ENCODE assay signal across 8 mouse cellular contexts in the genomic region with DNA sequence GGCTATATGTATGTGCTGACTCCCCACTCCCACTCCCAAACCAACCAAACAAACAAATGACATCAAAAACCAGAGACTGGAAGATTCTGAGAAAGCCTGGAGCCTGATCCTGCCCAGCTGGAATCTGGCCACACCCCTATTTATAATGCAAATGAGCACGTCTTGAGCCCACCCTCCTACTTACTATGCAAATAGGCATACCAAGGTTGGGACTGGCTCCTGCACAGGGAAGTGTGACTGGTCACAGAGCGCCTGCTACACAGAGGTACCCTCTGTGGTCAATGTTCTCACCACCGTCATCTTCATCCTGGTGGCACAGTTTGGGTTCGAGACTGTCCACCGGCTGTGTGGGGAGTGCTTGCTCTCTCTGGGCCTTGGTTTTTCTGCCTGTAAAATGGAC.
DNase-seq lines count a peak whose midpoint lies in the region; ATAC-seq and TF ChIP-seq lines count a peak whose summit lies in the region.

No protein-coding gene starts in this region.

- no peaks in the 10 kb centered on the region for H3K9me3 ChIP-seq in midbrain, embryonic 12.5 days
- no peaks in the 10 kb centered on the region for H3K9me3 ChIP-seq in midbrain, postnatal 0 days (ENCODE audit: low read length)
- H3K9me3 ChIP-seq in embryonic facial prominence, embryonic 12.5 days = no peaks in the 10 kb centered on the region
- no peaks in the 10 kb centered on the region for H3K9me3 ChIP-seq in neural tube, embryonic 14.5 days (ENCODE audit: control insufficient read depth, low read length)

- intact Hi-C loops in left cerebral cortex, postnatal 25 days (cut with DNase I) = no loop called here

- ATAC-seq in midbrain, embryonic 12.5 days (ENCODE audit: low FRiP score, low read depth) = peak; percentile 51; the same call in 1 of the 2 replicates
- ATAC-seq in midbrain, postnatal 0 days (ENCODE audit: low FRiP score) = no peak
- ATAC-seq in embryonic facial prominence, embryonic 12.5 days (ENCODE audit: insufficient number of reproducible peaks, insufficient read depth, low FRiP score, low TSS enrichment) = no peak
- ATAC-seq in neural tube, embryonic 14.5 days (ENCODE audit: low read depth) = peak; percentile 42; the same call in 1 of the 2 replicates

- no peak overlapping the region for H3K4me2 ChIP-seq in midbrain, embryonic 12.5 days (replicated peaks)
- H3K4me2 ChIP-seq in midbrain, postnatal 0 days (ENCODE audit: low read depth, low read length, poor library complexity, severe bottlenecking) = no peak overlapping the region
- H3K4me2 ChIP-seq in embryonic facial prominence, embryonic 12.5 days (replicated peaks) = no peak overlapping the region
- H3K4me2 ChIP-seq in neural tube, embryonic 14.5 days (ENCODE audit: low read depth, low read length) = no peak overlapping the region

- no peaks in the 10 kb centered on the region for H3K36me3 ChIP-seq in midbrain, embryonic 12.5 days
- H3K36me3 ChIP-seq in midbrain, postnatal 0 days (ENCODE audit: insufficient read depth, low read length) = no peaks in the 10 kb centered on the region
- no peaks in the 10 kb centered on the region for H3K36me3 ChIP-seq in embryonic facial prominence, embryonic 12.5 days
- H3K36me3 ChIP-seq in neural tube, embryonic 14.5 days (ENCODE audit: control insufficient read depth, insufficient read depth, low read length) = no peaks in the 10 kb centered on the region

- peaks cover 63% of the 10 kb centered on the region for H3K4me1 ChIP-seq in midbrain, embryonic 12.5 days
- peaks cover 4% of the 10 kb centered on the region; the same call in 1 of the 2 replicates for H3K4me1 ChIP-seq in midbrain, postnatal 0 days (ENCODE audit: insufficient read depth, low read length)
- H3K4me1 ChIP-seq in embryonic facial prominence, embryonic 12.5 days = peaks cover 46% of the 10 kb centered on the region
- H3K4me1 ChIP-seq in neural tube, embryonic 14.5 days (ENCODE audit: control insufficient read depth, insufficient read depth, low read length) = peaks cover 52% of the 10 kb centered on the region

- peak overlapping the region; percentile 71 for H3K27ac ChIP-seq in midbrain, embryonic 12.5 days (replicated peaks)
- H3K27ac ChIP-seq in midbrain, postnatal 0 days (ENCODE audit: low read depth, low read length) = no peak overlapping the region
- H3K27ac ChIP-seq in embryonic facial prominence, embryonic 12.5 days = 0 out of 2 replicates have a peak overlapping the region, but pooled peaks have one; percentile 30
- H3K27ac ChIP-seq in neural tube, embryonic 14.5 days (ENCODE audit: low read depth, low read length) = peak overlapping the region; percentile 72; the same call in 1 of the 2 replicates

- H3K9ac ChIP-seq in midbrain, embryonic 12.5 days (replicated peaks) = 0 out of 2 replicates have a peak overlapping the region, but pooled peaks have one; percentile 25
- H3K9ac ChIP-seq in midbrain, postnatal 0 days (replicated peaks; ENCODE audit: low read length, poor library complexity, severe bottlenecking) = no peak overlapping the region
- H3K9ac ChIP-seq in embryonic facial prominence, embryonic 12.5 days = no peak overlapping the region
- no peak overlapping the region for H3K9ac ChIP-seq in neural tube, embryonic 14.5 days (replicated peaks; ENCODE audit: low read depth, low read length)

- WGBS in midbrain, embryonic 12.5 days = 36% methylated on average over 5 of the region's 5 CpGs
- 50% methylated on average over 5 of the region's 5 CpGs for WGBS in midbrain, postnatal 0 days
- WGBS in embryonic facial prominence, embryonic 12.5 days = 33% methylated on average over 5 of the region's 5 CpGs
- 27% methylated on average over 5 of the region's 5 CpGs for WGBS in neural tube, embryonic 14.5 days

- no peak overlapping the region for H3K4me3 ChIP-seq in midbrain, embryonic 12.5 days
- H3K4me3 ChIP-seq in midbrain, postnatal 0 days (ENCODE audit: low read depth, low read length) = no peak overlapping the region
- H3K4me3 ChIP-seq in embryonic facial prominence, embryonic 12.5 days = no peak overlapping the region
- no peak overlapping the region for H3K4me3 ChIP-seq in neural tube, embryonic 14.5 days (ENCODE audit: low read depth, low read length)

- peaks cover 11% of the 10 kb centered on the region for H3K27me3 ChIP-seq in midbrain, embryonic 12.5 days
- no peaks in the 10 kb centered on the region for H3K27me3 ChIP-seq in midbrain, postnatal 0 days (ENCODE audit: insufficient read depth, low read length)
- H3K27me3 ChIP-seq in embryonic facial prominence, embryonic 12.5 days = no peaks in the 10 kb centered on the region
- H3K27me3 ChIP-seq in neural tube, embryonic 14.5 days (ENCODE audit: control insufficient read depth, insufficient read depth, low read length) = no peaks in the 10 kb centered on the region

- no peak for DNase-seq in midbrain, postnatal 0 days (ENCODE audit: low spot score)
- DNase-seq in kidney, postnatal 14 days = peak; percentile 65
- DNase-seq in left cerebral cortex, postnatal 25 days (ENCODE audit: low spot score in 2 of 2) = no peak
- no peak for DNase-seq in adrenal gland, postnatal 36 days
- no peak for DNase-seq in cerebellum, postnatal 36 days

- TF ChIP-seq CTCF in midbrain, postnatal 0 days (IDR thresholded peaks at IDR 0.05) = no peak

Comparison
In these comparisons a context has a peak if more than half of its experiments do, and no peak if none do; other contexts are left out.
1. ATAC-seq: peak in midbrain, embryonic 12.5 days (single experiment) and neural tube, embryonic 14.5 days (single experiment); none in midbrain, postnatal 0 days (single experiment) and embryonic facial prominence, embryonic 12.5 days (single experiment).